Mouse (Mus musculus) thymus, adult 2 months (tissue): ENCODE results near the gene Nkain2.

Experiments
- CTCF ChIP-seq: fragments of 200-500 bp; IDR thresholded peaks from 2 replicates; pipeline ENCODE4 v1.5.1; 2012; ENCODE audit warnings: mild to moderate bottlenecking, control low read depth, low read length, moderate library complexity, borderline replicate concordance; ENCODE audit not compliant: control insufficient read depth, poor library complexity, insufficient read depth; ENCODE audit errors: extremely low read depth
- POLR2A ChIP-seq: fragments of 200-500 bp; IDR thresholded peaks from 2 replicates; pipeline ENCODE4 v1.6.1; 2012; ENCODE audit warnings: mild to moderate bottlenecking, low read length, control low read depth, moderate library complexity; ENCODE audit not compliant: control insufficient read depth, poor library complexity, insufficient read depth; ENCODE audit errors: extremely low read depth

DNA sequence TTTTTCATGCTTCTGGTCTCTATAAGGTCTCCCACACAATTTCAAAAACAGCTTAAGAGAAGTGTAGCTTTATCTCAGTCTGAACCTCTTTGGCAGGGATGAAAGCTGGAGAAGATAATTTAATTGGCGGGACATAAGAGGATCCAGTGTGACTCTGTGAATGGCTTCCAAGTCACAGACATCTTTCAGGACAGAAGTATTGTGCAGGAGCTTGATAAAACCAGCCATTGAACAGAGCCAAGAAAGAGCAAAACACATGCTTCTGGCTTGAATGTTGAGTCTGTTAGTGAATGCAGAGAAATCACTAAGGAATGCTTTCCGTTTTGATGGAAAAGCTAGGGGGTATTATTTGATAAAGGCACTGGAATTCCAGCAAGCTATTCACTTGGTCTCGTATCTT, 1077.7 kb downstream of the Nkain2 start:
- no peak for TF ChIP-seq CTCF
- TF ChIP-seq POLR2A = no peak
